Mouse (Mus musculus): ENCODE measurements around the gene Lig4.

DNA sequence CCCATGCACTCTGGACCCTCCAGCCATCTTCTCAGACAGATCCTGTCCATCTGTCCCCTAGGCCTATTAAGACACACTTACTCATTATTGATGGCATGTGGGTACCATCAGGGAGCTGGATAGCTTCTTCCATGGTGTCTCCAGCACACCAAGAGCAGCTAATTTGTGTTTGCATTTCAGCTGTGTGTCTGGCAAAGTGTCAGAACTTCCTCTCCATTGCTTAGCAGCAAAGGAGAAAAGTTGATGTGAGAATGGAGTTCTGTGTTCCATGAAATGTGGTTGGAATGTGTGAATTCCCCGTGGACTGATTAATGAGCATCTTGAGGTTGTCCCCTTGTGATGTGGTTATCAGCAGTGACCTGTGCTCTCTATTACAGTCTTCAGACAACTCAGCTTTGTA lies 2.3 kb upstream of the Lig4 start:
- TF ChIP-seq MYOG (IDR thresholded peaks at IDR 0.05; ENCODE audit: control insufficient read depth, extremely low read depth, insufficient read length) (no peak), CTCF (IDR thresholded peaks at IDR 0.05; ENCODE audit: control insufficient read depth, insufficient read depth, insufficient read length) (no peak)
